Mouse (Mus musculus): ENCODE results near the gene Nckap5. TPM values are rescaled to one million over a fixed set of nuclear protein-coding genes. Genes with fewer than 3 reads are reported as not detected.
A peak's percentile ranks its signal among the peaks of the same experiment; 100 is the strongest.

The Nckap5 gene
- polyA plus RNA-seq, 1 experiment from 2014 or later = 3.2 TPM

DNA sequence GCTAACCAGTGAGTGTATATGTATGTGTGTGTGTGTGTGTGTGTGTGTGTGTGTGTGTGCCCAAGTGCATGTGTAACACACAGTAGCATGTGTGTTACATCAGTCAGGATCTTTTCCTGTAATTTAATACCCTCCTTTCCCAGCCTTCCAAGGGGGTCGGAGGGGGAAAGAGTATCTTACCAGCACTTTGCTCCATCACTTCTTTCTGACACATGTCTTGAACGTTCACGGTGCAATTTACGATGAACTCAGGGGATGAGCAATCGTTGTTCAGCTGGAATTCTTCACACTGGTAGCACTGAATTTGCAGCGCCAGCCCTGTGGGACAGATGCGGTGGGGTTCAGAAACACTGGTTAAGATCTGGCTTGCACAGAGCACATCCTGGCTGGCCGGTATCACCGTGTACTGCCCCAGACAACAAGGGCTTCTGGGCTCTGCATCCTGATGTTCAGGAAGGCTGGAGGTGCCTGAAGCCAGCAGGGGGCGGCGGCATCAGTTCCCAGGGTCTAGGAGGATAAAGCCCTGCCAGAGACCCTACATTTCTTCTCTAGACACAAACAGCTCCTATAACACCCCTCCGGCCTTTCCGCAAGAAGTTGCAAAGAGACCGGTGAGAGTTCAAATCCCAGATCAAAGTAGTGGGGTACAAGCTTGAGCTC lies 920.3 kb downstream of the Nckap5 start:
- H3K36me3 ChIP-seq (ENCODE audit: control insufficient read depth, insufficient read depth, low read length) = no peaks in the 10 kb centered on the region
- H3K9me3 ChIP-seq (ENCODE audit: control insufficient read depth, low read length) = no peaks in the 10 kb centered on the region
- peaks cover 36% of the 10 kb centered on the region for H3K27me3 ChIP-seq (ENCODE audit: control insufficient read depth, insufficient read depth, low read length)
- peak overlapping the region; percentile 95 for H3K4me2 ChIP-seq (replicated peaks; ENCODE audit: low read depth, low read length)
- ATAC-seq (ENCODE audit: low FRiP score, low TSS enrichment) = peak; percentile 50; the same call in 1 of the 2 replicates
- H3K9ac ChIP-seq (ENCODE audit: low read depth, low read length) = no peak overlapping the region
- WGBS = 3% methylated on average over 14 of the region's 14 CpGs
- H3K27ac ChIP-seq (ENCODE audit: low read depth, low read length) = no peak overlapping the region
- H3K4me3 ChIP-seq (ENCODE audit: low read length) = peak overlapping the region; percentile 46
- H3K4me1 ChIP-seq (ENCODE audit: control insufficient read depth, insufficient read depth, low read length) = peaks cover 17% of the 10 kb centered on the region

DNA sequence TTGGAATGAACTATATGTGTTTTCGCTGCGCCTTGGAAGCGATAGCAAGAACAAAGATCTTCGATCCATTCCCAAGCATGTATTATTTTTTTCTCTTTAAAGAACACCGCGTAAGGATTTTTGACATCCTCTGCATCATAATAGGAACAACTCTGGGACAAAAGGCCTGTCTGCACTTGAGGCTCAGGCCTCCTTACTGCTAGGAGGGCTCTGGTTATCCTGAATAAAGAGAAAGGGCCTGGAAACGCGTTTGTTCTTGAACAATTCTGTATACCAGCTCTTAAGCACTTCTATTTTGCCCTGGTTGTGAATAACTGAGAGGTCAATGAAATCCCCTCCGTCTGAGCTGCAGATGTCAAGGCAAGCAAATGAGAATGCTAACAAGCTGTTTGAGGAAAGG lies 937.4 kb downstream of the Nckap5 start:
- H3K9me3 ChIP-seq (ENCODE audit: control insufficient read depth, low read length) = no peaks in the 10 kb centered on the region
- 88% methylated on average over 9 of the region's 9 CpGs for WGBS
- H3K4me1 ChIP-seq (ENCODE audit: control insufficient read depth, insufficient read depth, low read length) = no peaks in the 10 kb centered on the region
- no peak overlapping the region for H3K4me3 ChIP-seq (ENCODE audit: low read length)
- H3K36me3 ChIP-seq (ENCODE audit: control insufficient read depth, insufficient read depth, low read length) = no peaks in the 10 kb centered on the region
- ATAC-seq (ENCODE audit: low FRiP score, low TSS enrichment) = no peak
- no peak overlapping the region for H3K27ac ChIP-seq (ENCODE audit: low read depth, low read length)
- H3K27me3 ChIP-seq (ENCODE audit: control insufficient read depth, insufficient read depth, low read length) = no peaks in the 10 kb centered on the region
- no peak overlapping the region for H3K4me2 ChIP-seq (replicated peaks; ENCODE audit: low read depth, low read length)
- no peak overlapping the region for H3K9ac ChIP-seq (ENCODE audit: low read depth, low read length)

DNA sequence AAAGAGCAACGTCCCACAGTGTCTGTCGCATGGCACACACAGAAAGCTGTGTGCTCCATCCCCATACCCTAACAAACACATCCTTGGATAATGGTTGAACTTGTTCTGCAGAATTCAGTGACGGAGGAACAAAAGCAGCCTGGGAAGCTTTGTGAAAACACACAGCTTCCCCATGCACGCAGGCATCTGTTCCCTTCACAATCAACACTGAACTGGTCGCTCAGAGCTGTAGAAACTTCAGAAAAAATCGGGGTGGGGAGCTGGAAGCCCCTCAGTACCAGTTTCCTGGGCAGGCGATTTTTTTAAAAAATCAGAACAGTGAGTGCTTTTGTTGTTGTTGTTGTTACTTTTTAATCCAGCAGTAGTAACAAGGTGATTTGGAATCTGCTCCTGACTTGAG lies 960.5 kb downstream of the Nckap5 start:
- no peak for ATAC-seq (ENCODE audit: low FRiP score, low TSS enrichment)
- H3K36me3 ChIP-seq (ENCODE audit: control insufficient read depth, insufficient read depth, low read length) = no peaks in the 10 kb centered on the region

More for the DNA sequence above, 960.5 kb downstream of the Nckap5 start:
- H3K27me3 ChIP-seq (ENCODE audit: control insufficient read depth, insufficient read depth, low read length) = no peaks in the 10 kb centered on the region
- H3K9me3 ChIP-seq (ENCODE audit: control insufficient read depth, low read length) = no peaks in the 10 kb centered on the region
- H3K4me2 ChIP-seq (replicated peaks; ENCODE audit: low read depth, low read length) = no peak overlapping the region
- 62% methylated on average over 7 of the region's 7 CpGs for WGBS
- no peak overlapping the region for H3K27ac ChIP-seq (ENCODE audit: low read depth, low read length)
- no peak overlapping the region for H3K4me3 ChIP-seq (ENCODE audit: low read length)
- H3K4me1 ChIP-seq (ENCODE audit: control insufficient read depth, insufficient read depth, low read length) = no peaks in the 10 kb centered on the region
- H3K9ac ChIP-seq (ENCODE audit: low read depth, low read length) = no peak overlapping the region

Measured in kidney, embryonic 14.5 days (tissue).